Mouse (Mus musculus) spleen, postnatal 36 days (tissue): ENCODE data around the gene P4hb.
"Not testable (repeated sequence)": the region's sequence is repeated elsewhere in the genome, so short reads cannot be mapped to it uniquely, and the experiment has no call there.

Experiments
- DNase-seq, 2 experiments: peaks; one replicate each; pipeline ENCODE4 v3.0.0; 2022; ENCODE audit warnings: low spot score in 2 of 2, mixed read lengths in 1 of 2

The P4hb gene

GRCm38 (mm10) chr11:120573585-120574277, 678 bp upstream of the P4hb start:
- DNase-seq = no peak

- peak in 1 of 2 experiments; percentile 14 for DNase-seq
Measured at GRCm38 (mm10) chr11:120572417-120572751, 669 bp downstream of the P4hb start.

- DNase-seq = no peak
Measured at GRCm38 (mm10) chr11:120571754-120572416, 1.2 kb downstream of the P4hb start.

GRCm38 (mm10) chr11:120571122-120571521, 1.9 kb downstream of the P4hb start:
- no peak for DNase-seq

- DNase-seq = no peak
Measured at GRCm38 (mm10) chr11:120568324-120568723, 4.7 kb downstream of the P4hb start.

GRCm38 (mm10) chr11:120565114-120565513, 7.9 kb downstream of the P4hb start:
- DNase-seq = no peak

- no peak for DNase-seq
Measured at GRCm38 (mm10) chr11:120562949-120563348, 10.1 kb downstream of the P4hb start.

- DNase-seq = no peak
Measured at GRCm38 (mm10) chr11:120560952-120561728, 11.9 kb downstream of the P4hb start.

GRCm38 (mm10) chr11:120558843-120559242, 14.2 kb downstream of the P4hb start:
- DNase-seq = not testable (repeated sequence)

GRCm38 (mm10) chr11:120555260-120555659, 17.8 kb downstream of the P4hb start:
- DNase-seq = no peak

GRCm38 (mm10) chr11:120554834-120555233, 18.2 kb downstream of the P4hb start:
- no peak for DNase-seq

- no peak for DNase-seq
Measured at GRCm38 (mm10) chr11:120552736-120553135, 20.3 kb downstream of the P4hb start.

- no peak for DNase-seq
Measured at GRCm38 (mm10) chr11:120550810-120551440, 22.1 kb downstream of the P4hb start, which contains the start of gene Ppp1r27. Gene Ppp1r27 (minus strand): TSS chr11:120551132.

GRCm38 (mm10) chr11:120549986-120550809, 22.9 kb downstream of the P4hb start:
- DNase-seq = no peak

- peak; percentile 93 for DNase-seq
Measured at GRCm38 (mm10) chr11:120549168-120549945, 23.7 kb downstream of the P4hb start, which contains the start of gene Mcrip1. Gene Mcrip1 (minus strand): TSS chr11:120549727.

- no peak for DNase-seq
Measured at GRCm38 (mm10) chr11:120548786-120549167, 24.3 kb downstream of the P4hb start.

- no peak for DNase-seq
Measured at GRCm38 (mm10) chr11:120548214-120548613, 24.8 kb downstream of the P4hb start.

GRCm38 (mm10) chr11:120547469-120547868, 25.6 kb downstream of the P4hb start:
- DNase-seq = no peak

- no peak for DNase-seq
Measured at GRCm38 (mm10) chr11:120545964-120546363, 27.1 kb downstream of the P4hb start.

GRCm38 (mm10) chr11:120542376-120542775, 30.7 kb downstream of the P4hb start:
- no peak for DNase-seq
